Mouse (Mus musculus) kidney, postnatal 0 days (tissue): ENCODE measurements around the gene Apba2. TPM values are rescaled to one million over a fixed set of nuclear protein-coding genes. Genes with fewer than 3 reads are reported as not detected.

Experiments
- ATAC-seq: fragments of 200-750 bp; cut with Nextera tagmentation; replicated peaks from 2 replicates; pipeline ENCODE4 v1.8.0; 2017; ENCODE audit warnings: low read depth, moderate number of reproducible peaks, moderate TSS enrichment, moderate library complexity; ENCODE audit not compliant: low FRiP score
- DNase-seq: peaks from one replicate; pipeline ENCODE4 v3.0.0-alpha.2; 2016; ENCODE audit warnings: low spot score
- H3K27ac ChIP-seq: fragments of 300-500 bp; sonication (generic); 2 replicates; pipeline ENCODE4 v1.5.1; 2014; ENCODE audit warnings: mild to moderate bottlenecking
- H3K27me3 ChIP-seq: fragments of 300-500 bp; sonication (generic); 2 replicates; pipeline ENCODE4 v1.6.1; 2014; ENCODE audit warnings: low read length, mixed read lengths; ENCODE audit not compliant: insufficient read depth
- H3K36me3 ChIP-seq: fragments of 300-500 bp; sonication (generic); 2 replicates; pipeline ENCODE4 v1.6.1; 2014; ENCODE audit warnings: low read length, mixed read lengths; ENCODE audit not compliant: insufficient read depth
- H3K4me1 ChIP-seq: fragments of 300-500 bp; sonication (generic); replicated peaks from 2 replicates; pipeline ENCODE4 v1.6.1; 2014; ENCODE audit warnings: antibody characterized with exemption, low read length, mixed read lengths; ENCODE audit not compliant: insufficient read depth
- H3K4me2 ChIP-seq: fragments of 300-500 bp; sonication (generic); 2 replicates; pipeline ENCODE4 v1.6.1; 2014; ENCODE audit warnings: mild to moderate bottlenecking, low read length, moderate library complexity, mixed read lengths
- H3K4me3 ChIP-seq: fragments of 300-500 bp; sonication (generic); replicated peaks from 2 replicates; pipeline ENCODE4 v1.5.1; 2014; ENCODE audit warnings: low read depth, low read length
- H3K9ac ChIP-seq: fragments of 300-500 bp; sonication (generic); 2 replicates; pipeline ENCODE4 v1.6.1; 2014; ENCODE audit warnings: low read depth, low read length
- H3K9me3 ChIP-seq: fragments of 300-500 bp; sonication (generic); replicated peaks from 2 replicates; pipeline ENCODE4 v1.6.1; 2016; ENCODE audit warnings: low read length, inconsistent platforms, mixed read lengths
- CTCF ChIP-seq: IDR thresholded peaks from 2 replicates; pipeline ENCODE4 v1.5.1; 2016; ENCODE audit warnings: antibody characterized with exemption, low read depth, mild to moderate bottlenecking, moderate library complexity
- WGBS: fragments of 180-500 bp; shearing (Covaris S2); extraction: QIAGEN DNeasy Blood & Tissue Kit; methylation state at CpG from one replicate; pipeline ENCODE4 v1.1.7; 2014; 5-methylcytosine and 5-hydroxymethylcytosine counted together
- polyA plus RNA-seq: library from polyadenylated mRNA; unstranded; fragments of >200 nt; fragmentation: Nextera tagmentation; extraction: Ambion mirVana; gene quantifications from 2 replicates; pipeline ENCODE4 v1.2.1, GENCODE M21; 2015

Apba2 gene
- polyA plus RNA-seq, 1 experiment from 2014 or later: 1.7 TPM

- ATAC-seq: no peak
- WGBS: 53% methylated on average over 4 of the region's 4 CpGs
Observed at GRCm38 (mm10) chr7:64568722-64569121, 67.2 kb downstream of the Apba2 start.

GRCm38 (mm10) chr7:64569676-64570075 is 68.2 kb downstream of the Apba2 start:
- no peak for ATAC-seq
- DNase-seq: peak; percentile 21
- Histone ChIP-seq H3K9me3 (no peaks in the 10 kb centered on the region), H3K4me1 (no peaks in the 10 kb centered on the region), H3K9ac (no peak overlapping the region), H3K4me2 (no peak overlapping the region), H3K27me3 (no peaks in the 10 kb centered on the region), H3K4me3 (no peak overlapping the region), H3K36me3 (no peaks in the 10 kb centered on the region), H3K27ac (no peak overlapping the region)
- no peak for TF ChIP-seq CTCF
- WGBS: 43% methylated on average over 7 of the region's 7 CpGs

More at GRCm38 (mm10) chr7:64568722-64569121, 67.2 kb downstream of the Apba2 start:
- no peak overlapping the region for H3K4me2 ChIP-seq
- no peaks in the 10 kb centered on the region for H3K27me3 ChIP-seq
- H3K4me1 ChIP-seq: no peaks in the 10 kb centered on the region
- H3K9me3 ChIP-seq: no peaks in the 10 kb centered on the region
- no peak for TF ChIP-seq CTCF
- no peak for DNase-seq
- H3K36me3 ChIP-seq: no peaks in the 10 kb centered on the region
- no peak overlapping the region for H3K27ac ChIP-seq
- H3K9ac ChIP-seq: no peak overlapping the region
- H3K4me3 ChIP-seq: no peak overlapping the region

GRCm38 (mm10) chr7:64570914-64571313 is 69.4 kb downstream of the Apba2 start:
- Histone ChIP-seq H3K27ac (no peak overlapping the region), H3K4me1 (no peaks in the 10 kb centered on the region), H3K4me2 (no peak overlapping the region), H3K27me3 (no peaks in the 10 kb centered on the region), H3K4me3 (no peak overlapping the region), H3K36me3 (no peaks in the 10 kb centered on the region), H3K9me3 (no peaks in the 10 kb centered on the region), H3K9ac (no peak overlapping the region)
- TF ChIP-seq CTCF: no peak
- no peak for ATAC-seq
- WGBS: 88% methylated on average over 4 of the region's 4 CpGs
- DNase-seq: no peak

- H3K4me2 ChIP-seq: no peak overlapping the region
- DNase-seq (no peak), ATAC-seq (no peak)
- TF ChIP-seq CTCF: no peak
- H3K4me3 ChIP-seq: no peak overlapping the region
- no peaks in the 10 kb centered on the region for H3K36me3 ChIP-seq
- no peaks in the 10 kb centered on the region for H3K9me3 ChIP-seq
- no peak overlapping the region for H3K9ac ChIP-seq
- no peak overlapping the region for H3K27ac ChIP-seq
- 84% methylated on average over 16 of the region's 16 CpGs for WGBS
- H3K4me1 ChIP-seq: no peaks in the 10 kb centered on the region
- no peaks in the 10 kb centered on the region for H3K27me3 ChIP-seq
Observed at GRCm38 (mm10) chr7:64574144-64574543, 72.6 kb downstream of the Apba2 start.

- H3K27ac ChIP-seq: no peak overlapping the region
- ATAC-seq (no peak), DNase-seq (peak; percentile 22)
- WGBS: 25% methylated on average over 1 of the region's 1 CpGs
- no peak overlapping the region for H3K4me3 ChIP-seq
- TF ChIP-seq CTCF: no peak
- H3K27me3 ChIP-seq: no peaks in the 10 kb centered on the region
- no peaks in the 10 kb centered on the region for H3K9me3 ChIP-seq
- H3K9ac ChIP-seq: no peak overlapping the region
- H3K36me3 ChIP-seq: no peaks in the 10 kb centered on the region
- no peak overlapping the region for H3K4me2 ChIP-seq
- no peaks in the 10 kb centered on the region for H3K4me1 ChIP-seq
Observed at GRCm38 (mm10) chr7:64576519-64576951, 75.0 kb downstream of the Apba2 start.

- Histone ChIP-seq H3K4me2 (no peak overlapping the region), H3K27ac (no peak overlapping the region), H3K36me3 (no peaks in the 10 kb centered on the region), H3K4me3 (no peak overlapping the region), H3K27me3 (no peaks in the 10 kb centered on the region), H3K9ac (no peak overlapping the region), H3K9me3 (no peaks in the 10 kb centered on the region), H3K4me1 (no peaks in the 10 kb centered on the region)
- 95% methylated on average over 6 of the region's 6 CpGs for WGBS
- TF ChIP-seq CTCF: no peak
- no peak for ATAC-seq
- DNase-seq: no peak
Observed at GRCm38 (mm10) chr7:64578176-64578575, 76.7 kb downstream of the Apba2 start.

GRCm38 (mm10) chr7:64579887-64580286 is 78.4 kb downstream of the Apba2 start:
- WGBS: 40% methylated on average over 4 of the region's 4 CpGs
- H3K27me3 ChIP-seq: no peaks in the 10 kb centered on the region
- ATAC-seq: no peak
- no peak overlapping the region for H3K9ac ChIP-seq
- H3K9me3 ChIP-seq: no peaks in the 10 kb centered on the region
- no peak for TF ChIP-seq CTCF
- DNase-seq: no peak
- no peak overlapping the region for H3K27ac ChIP-seq
- no peaks in the 10 kb centered on the region for H3K36me3 ChIP-seq
- no peak overlapping the region for H3K4me3 ChIP-seq
- no peak overlapping the region for H3K4me2 ChIP-seq
- no peaks in the 10 kb centered on the region for H3K4me1 ChIP-seq
